Mouse (Mus musculus) forebrain, embryonic 16.5 days (tissue): ENCODE results near the gene Cnfn. TPM values are rescaled to one million over a fixed set of nuclear protein-coding genes. Genes with fewer than 3 reads are reported as not detected.

Experiments used
- ATAC-seq: fragments of 200-750 bp; cut with Nextera tagmentation; 2 replicates; pipeline ENCODE4 v1.8.0; 2017; ENCODE audit warnings: mild to moderate bottlenecking, moderate library complexity
- H3K27ac ChIP-seq: fragments of 300-500 bp; sonication (generic); 2 replicates; pipeline ENCODE4 v1.5.1; 2014; ENCODE audit warnings: low read length, control low read depth
- H3K27me3 ChIP-seq: fragments of 300-500 bp; sonication (generic); replicated peaks from 2 replicates; pipeline ENCODE4 v1.6.1; 2014; ENCODE audit warnings: low read length; ENCODE audit not compliant: control insufficient read depth, insufficient read depth
- H3K36me3 ChIP-seq: fragments of 300-500 bp; sonication (generic); 2 replicates; pipeline ENCODE4 v1.6.1; 2014; ENCODE audit not compliant: control insufficient read depth, insufficient read depth
- H3K4me1 ChIP-seq: fragments of 300-500 bp; sonication (generic); replicated peaks from 2 replicates; pipeline ENCODE4 v1.6.1; 2014; ENCODE audit warnings: low read length; ENCODE audit not compliant: control insufficient read depth, insufficient read depth
- H3K4me2 ChIP-seq: fragments of 300-500 bp; sonication (generic); 2 replicates; pipeline ENCODE4 v1.6.1; 2014; ENCODE audit warnings: mild to moderate bottlenecking, low read length, control low read depth
- H3K4me3 ChIP-seq: fragments of 300-500 bp; sonication (generic); replicated peaks from 2 replicates; pipeline ENCODE4 v1.5.1; 2014; ENCODE audit warnings: mild to moderate bottlenecking, low read length, control low read depth
- H3K9ac ChIP-seq: fragments of 300-500 bp; sonication (generic); replicated peaks from 2 replicates; pipeline ENCODE4 v1.6.1; 2014; ENCODE audit warnings: low read depth, low read length, control low read depth
- H3K9me3 ChIP-seq: fragments of 300-500 bp; sonication (generic); 2 replicates; pipeline ENCODE4 v1.6.1; 2016; ENCODE audit warnings: low read length; ENCODE audit not compliant: control insufficient read depth
- WGBS: fragments of 180-500 bp; shearing (Covaris S2); extraction: QIAGEN DNeasy Blood & Tissue Kit; methylation state at CpG from one replicate; pipeline ENCODE4 v1.1.7; 2014; 5-methylcytosine and 5-hydroxymethylcytosine counted together
- polyA plus RNA-seq: library from polyadenylated mRNA; unstranded; fragments of >200 nt; fragmentation: Nextera tagmentation; extraction: Ambion mirVana; gene quantifications from 2 replicates; pipeline ENCODE4 v1.2.1, GENCODE M21; 2015

The Cnfn gene
- polyA plus RNA-seq, 1 experiment from 2014 or later: not detected

DNA sequence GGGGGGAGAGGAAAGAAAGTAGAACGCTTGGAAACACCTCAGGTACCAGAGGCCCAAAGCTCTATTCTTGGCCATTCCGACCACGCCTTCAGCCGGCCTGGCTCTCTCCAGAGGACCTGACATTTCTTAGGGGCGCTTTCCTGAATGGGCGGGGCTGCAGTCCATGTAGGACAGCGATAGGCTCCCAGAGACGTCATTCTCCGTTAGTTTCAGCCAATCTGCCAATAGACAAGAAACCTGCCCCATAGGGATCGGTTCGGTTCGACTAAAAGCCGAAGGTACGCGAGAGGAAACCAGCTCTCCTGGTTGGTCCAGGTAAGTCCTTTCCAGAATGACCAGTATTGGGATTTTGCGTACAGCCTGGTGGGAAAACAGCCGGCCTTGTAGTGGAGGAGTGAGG lies 7.0 kb upstream of the Cnfn start:
- Histone ChIP-seq H3K36me3 (no peaks in the 10 kb centered on the region; the same call in 1 of the 2 replicates), H3K4me3 (peak overlapping the region; percentile 43), H3K9me3 (no peaks in the 10 kb centered on the region), H3K4me1 (peaks cover 13% of the 10 kb centered on the region), H3K9ac (peak overlapping the region; percentile 54), H3K27ac (no peak overlapping the region), H3K4me2 (peak overlapping the region; percentile 67), H3K27me3 (0 out of 2 replicates have a peak, but pooled peaks cover 2% of the 10 kb centered on the region)
- peak; percentile 70 for ATAC-seq
- WGBS: 8% methylated on average over 17 of the region's 17 CpGs

DNA sequence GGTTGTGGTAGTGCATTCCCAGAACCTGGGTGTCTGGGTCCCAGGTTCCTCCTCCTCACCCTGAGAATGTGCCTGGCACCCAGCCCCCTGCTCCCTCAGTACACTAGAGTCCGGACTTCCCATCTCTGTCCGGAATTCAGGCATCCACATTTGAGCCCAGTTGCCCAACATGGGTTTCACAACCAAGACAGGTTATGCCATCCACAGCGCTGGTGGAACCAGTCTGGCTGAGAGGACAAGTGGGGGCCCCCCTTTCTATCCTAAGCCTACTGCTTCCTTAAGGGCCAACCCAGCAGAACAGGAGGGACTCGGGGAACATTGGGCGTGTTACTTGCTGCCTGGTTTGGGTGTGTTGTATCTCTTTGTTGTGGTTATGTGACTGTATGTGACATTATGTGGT lies 2.9 kb upstream of the Cnfn start:
- Histone ChIP-seq H3K4me2 (no peak overlapping the region), H3K27me3 (peaks cover 12% of the 10 kb centered on the region), H3K9ac (no peak overlapping the region), H3K27ac (no peak overlapping the region), H3K4me3 (no peak overlapping the region), H3K36me3 (no peaks in the 10 kb centered on the region), H3K4me1 (peaks cover 7% of the 10 kb centered on the region; the same call in 1 of the 2 replicates), H3K9me3 (no peaks in the 10 kb centered on the region)
- 97% methylated on average over 5 of the region's 5 CpGs for WGBS
- no peak for ATAC-seq

DNA sequence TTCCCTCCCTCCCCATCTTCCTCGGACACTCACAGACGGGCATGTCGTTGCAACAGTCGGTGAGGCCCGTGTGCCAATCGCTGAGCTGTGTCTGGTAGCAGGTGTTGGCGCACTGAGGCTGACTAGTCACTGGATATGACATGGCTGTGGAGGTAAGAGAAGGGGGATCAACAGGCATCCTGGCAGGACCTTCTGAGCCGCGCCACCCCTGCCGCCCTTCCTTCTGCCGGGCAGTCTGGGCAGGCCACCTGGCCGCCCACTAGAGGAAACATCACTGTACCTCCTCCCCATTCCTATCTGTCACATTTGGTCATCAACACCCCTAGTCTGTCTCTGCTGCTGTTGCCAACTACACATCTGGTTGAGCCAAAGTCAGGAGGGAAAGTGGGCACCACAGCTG lies 1.2 kb downstream of the Cnfn start:
- Histone ChIP-seq H3K4me3 (no peak overlapping the region), H3K27ac (no peak overlapping the region), H3K27me3 (peaks cover 19% of the 10 kb centered on the region), H3K4me1 (peaks cover 9% of the 10 kb centered on the region), H3K36me3 (peaks cover 4% of the 10 kb centered on the region; the same call in 1 of the 2 replicates), H3K9me3 (no peaks in the 10 kb centered on the region), H3K9ac (no peak overlapping the region), H3K4me2 (no peak overlapping the region)
- no peak for ATAC-seq
- WGBS: 17% methylated on average over 12 of the region's 12 CpGs

DNA sequence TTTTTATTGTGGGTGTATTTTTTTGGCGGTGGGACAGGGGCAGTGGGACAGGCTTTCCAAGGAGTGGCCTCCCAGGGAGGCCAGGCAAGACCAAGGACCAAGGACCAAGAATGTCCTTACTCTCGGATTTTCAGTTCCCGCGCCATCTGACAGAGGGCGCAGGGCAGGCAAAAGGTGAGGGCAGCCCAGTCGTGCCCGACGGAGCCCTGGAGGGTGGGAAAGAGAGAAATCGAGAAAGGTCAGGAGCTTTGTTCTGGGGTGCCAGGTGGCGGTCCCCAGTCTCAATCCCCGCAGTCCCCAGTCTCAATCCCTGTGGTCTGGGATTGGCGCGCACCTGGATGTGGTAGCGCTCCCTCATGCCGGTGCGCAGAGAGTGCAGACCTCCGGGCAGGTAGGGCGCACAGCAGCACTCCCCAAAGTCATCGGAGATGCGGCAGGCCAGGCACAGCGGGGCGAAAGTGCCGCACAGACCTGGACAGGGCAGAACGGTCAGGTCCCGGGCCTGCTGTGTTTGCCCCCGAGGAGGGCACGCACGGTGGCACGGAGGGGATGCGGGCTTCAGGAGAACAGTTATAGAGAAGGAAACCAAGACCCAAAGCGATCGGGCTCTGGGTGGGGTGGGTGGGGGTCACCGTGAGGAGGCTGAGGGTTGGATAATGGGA lies 1.8 kb downstream of the Cnfn start:
- ATAC-seq: no peak
- peaks cover 9% of the 10 kb centered on the region for H3K4me1 ChIP-seq
- H3K4me3 ChIP-seq: no peak overlapping the region
- H3K27me3 ChIP-seq: peaks cover 19% of the 10 kb centered on the region
- 2% methylated on average over 33 of the region's 33 CpGs for WGBS
- H3K9me3 ChIP-seq: no peaks in the 10 kb centered on the region
- peaks cover 7% of the 10 kb centered on the region; the same call in 1 of the 2 replicates for H3K36me3 ChIP-seq
- no peak overlapping the region for H3K4me2 ChIP-seq
- H3K9ac ChIP-seq: no peak overlapping the region
- H3K27ac ChIP-seq: no peak overlapping the region

DNA sequence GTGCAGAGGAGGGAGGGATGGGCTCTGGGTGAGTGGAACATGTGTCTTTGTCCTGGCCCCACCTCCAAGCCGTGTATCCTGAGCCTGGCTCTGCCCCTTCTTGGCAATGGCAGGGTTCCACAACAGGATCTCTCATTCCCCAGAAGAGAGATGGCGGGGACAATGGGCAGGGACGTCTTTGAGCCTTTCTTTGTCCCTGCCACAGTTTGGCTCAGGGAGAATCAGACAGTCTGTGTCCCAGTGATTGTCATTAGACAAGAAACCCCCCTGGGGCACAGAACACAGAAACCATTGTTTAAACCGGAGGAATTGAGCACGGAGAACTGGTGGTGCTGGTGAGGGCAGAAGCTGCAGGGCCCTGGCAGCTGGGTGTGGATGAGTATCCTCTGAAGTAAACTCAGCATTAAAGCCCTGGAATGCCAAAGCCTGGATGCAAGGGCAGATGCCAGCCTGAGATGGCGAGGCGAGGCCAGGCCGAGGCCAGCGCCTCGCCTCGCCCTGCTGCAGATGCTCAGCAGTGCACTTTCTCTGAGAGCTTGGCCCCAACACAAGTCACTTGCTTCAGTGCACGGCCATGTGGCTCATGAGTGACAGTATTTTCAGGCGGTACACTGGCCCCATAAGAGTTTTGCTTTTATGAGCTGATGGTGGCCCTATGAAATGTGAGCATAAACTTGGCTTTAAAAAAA lies 3.4 kb downstream of the Cnfn start:
- H3K27me3 ChIP-seq: peaks cover 19% of the 10 kb centered on the region
- ATAC-seq: peak; percentile 37
- H3K4me1 ChIP-seq: peaks cover 9% of the 10 kb centered on the region
- no peak overlapping the region for H3K4me3 ChIP-seq
- H3K9me3 ChIP-seq: no peaks in the 10 kb centered on the region
- no peak overlapping the region for H3K27ac ChIP-seq
- no peak overlapping the region for H3K4me2 ChIP-seq
- peak overlapping the region; percentile 27 for H3K9ac ChIP-seq
- H3K36me3 ChIP-seq: peaks cover 8% of the 10 kb centered on the region
- 7% methylated on average over 13 of the region's 13 CpGs for WGBS

DNA sequence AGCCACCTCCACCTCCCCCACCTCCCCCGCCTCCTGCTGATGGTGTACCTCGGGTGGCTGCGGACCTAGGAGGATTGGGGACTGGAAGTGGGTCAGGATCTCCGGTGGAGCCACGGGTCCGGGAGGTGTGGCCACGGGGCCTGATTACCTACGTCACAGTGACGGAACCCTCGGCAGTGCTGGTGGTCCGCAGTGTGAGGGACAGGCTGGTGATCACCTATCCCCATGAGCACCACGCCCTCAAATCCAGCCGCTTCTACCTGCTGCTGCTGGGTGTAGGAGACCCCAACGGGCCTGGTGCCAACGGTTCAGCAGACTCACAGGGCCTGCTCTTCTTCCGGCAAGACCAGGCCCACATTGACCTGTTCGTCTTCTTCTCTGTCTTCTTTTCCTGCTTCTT lies 5.9 kb downstream of the Cnfn start:
- Histone ChIP-seq H3K4me3 (no peak overlapping the region), H3K9ac (no peak overlapping the region), H3K4me2 (no peak overlapping the region), H3K27me3 (peaks cover 15% of the 10 kb centered on the region), H3K36me3 (peaks cover 21% of the 10 kb centered on the region), H3K27ac (no peak overlapping the region), H3K4me1 (peaks cover 7% of the 10 kb centered on the region), H3K9me3 (no peaks in the 10 kb centered on the region)
- 95% methylated on average over 17 of the region's 17 CpGs for WGBS
- no peak for ATAC-seq

DNA sequence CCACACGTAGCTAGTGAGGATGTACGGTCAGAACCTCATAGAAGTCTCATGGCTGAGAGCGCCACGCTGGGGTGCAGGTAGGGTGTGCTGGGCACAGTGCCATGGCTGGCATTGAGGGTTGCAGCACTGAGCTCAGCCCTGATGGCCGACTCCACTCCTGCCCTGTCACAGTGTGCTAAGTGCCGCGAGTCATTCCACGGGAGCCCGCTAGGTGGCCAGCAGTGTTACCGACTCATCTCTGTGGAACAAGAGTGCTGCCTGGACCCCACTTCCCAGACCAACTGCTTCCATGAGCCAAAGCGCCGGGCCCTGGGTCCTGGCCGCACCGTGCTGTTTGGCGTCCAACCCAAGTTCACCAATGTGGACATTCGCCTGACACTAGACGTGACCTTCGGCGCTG lies 6.4 kb downstream of the Cnfn start:
- H3K27me3 ChIP-seq: peaks cover 11% of the 10 kb centered on the region; the same call in 1 of the 2 replicates

DNA sequence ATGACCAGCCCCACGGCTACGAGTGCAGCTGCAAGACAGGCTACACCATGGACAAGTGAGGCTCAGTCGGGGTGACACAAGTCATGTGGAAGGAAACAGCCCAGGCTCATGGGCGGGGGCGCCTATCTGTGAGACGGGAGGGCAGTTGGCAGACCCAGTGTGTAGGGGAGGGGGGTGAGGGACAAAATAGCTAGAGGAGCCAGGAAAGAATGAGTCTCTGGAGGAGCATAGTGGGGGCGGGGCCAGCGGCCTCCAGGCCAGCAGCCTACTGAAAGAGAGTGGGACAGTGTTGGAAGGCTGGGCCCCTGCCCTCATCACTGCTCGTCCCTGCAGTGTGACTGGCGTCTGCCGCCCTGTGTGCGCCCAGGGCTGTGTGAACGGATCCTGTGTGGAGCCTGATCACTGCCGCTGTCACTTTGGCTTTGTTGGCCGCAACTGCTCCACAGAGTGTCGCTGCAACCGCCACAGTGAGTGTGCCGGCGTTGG lies 10.8 kb downstream of the Cnfn start:
- H3K4me1 ChIP-seq: no peaks in the 10 kb centered on the region
- 61% methylated on average over 19 of the region's 19 CpGs for WGBS
- no peak overlapping the region for H3K9ac ChIP-seq
- H3K9me3 ChIP-seq: no peaks in the 10 kb centered on the region
- H3K4me2 ChIP-seq: no peak overlapping the region
- no peak overlapping the region for H3K27ac ChIP-seq
- peaks cover 25% of the 10 kb centered on the region for H3K36me3 ChIP-seq
- H3K27me3 ChIP-seq: no peaks in the 10 kb centered on the region
- peak; percentile 73 for ATAC-seq
- no peak overlapping the region for H3K4me3 ChIP-seq

More for the DNA sequence above, 6.4 kb downstream of the Cnfn start:
- Histone ChIP-seq H3K36me3 (peaks cover 23% of the 10 kb centered on the region), H3K4me2 (no peak overlapping the region), H3K9ac (no peak overlapping the region), H3K9me3 (no peaks in the 10 kb centered on the region), H3K4me1 (peaks cover 7% of the 10 kb centered on the region), H3K4me3 (no peak overlapping the region), H3K27ac (no peak overlapping the region)
- 88% methylated on average over 19 of the region's 19 CpGs for WGBS
- no peak for ATAC-seq

DNA sequence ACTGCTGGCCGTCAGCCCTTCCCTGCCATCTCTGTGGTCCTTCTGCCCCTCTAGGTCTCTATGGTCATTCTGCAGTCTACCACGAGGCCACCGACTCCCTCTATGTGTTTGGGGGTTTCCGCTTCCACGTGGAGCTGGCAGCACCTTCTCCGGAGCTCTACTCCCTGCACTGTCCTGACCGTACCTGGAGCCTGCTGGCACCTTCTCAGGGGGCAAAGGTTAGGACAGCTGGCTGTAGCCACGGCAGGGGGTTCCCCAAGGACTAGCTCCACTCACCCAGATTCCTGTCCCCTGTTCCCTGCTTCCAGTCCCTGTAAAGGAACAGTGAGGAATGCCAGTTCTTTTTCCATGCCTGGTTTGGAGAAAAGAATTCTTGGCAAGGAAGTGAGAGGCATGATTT lies 20.7 kb downstream of the Cnfn start:
- H3K9me3 ChIP-seq: 0 out of 2 replicates have a peak, but pooled peaks cover 5% of the 10 kb centered on the region
- no peak overlapping the region for H3K27ac ChIP-seq
- no peak overlapping the region for H3K9ac ChIP-seq
- no peak for ATAC-seq
- 89% methylated on average over 8 of the region's 8 CpGs for WGBS
- H3K4me1 ChIP-seq: no peaks in the 10 kb centered on the region
- H3K36me3 ChIP-seq: peaks cover 28% of the 10 kb centered on the region
- no peak overlapping the region for H3K4me3 ChIP-seq
- H3K27me3 ChIP-seq: no peaks in the 10 kb centered on the region
- no peak overlapping the region for H3K4me2 ChIP-seq
